Comparison of ENCODE assay signal across 9 mouse cellular contexts in the genomic region with DNA sequence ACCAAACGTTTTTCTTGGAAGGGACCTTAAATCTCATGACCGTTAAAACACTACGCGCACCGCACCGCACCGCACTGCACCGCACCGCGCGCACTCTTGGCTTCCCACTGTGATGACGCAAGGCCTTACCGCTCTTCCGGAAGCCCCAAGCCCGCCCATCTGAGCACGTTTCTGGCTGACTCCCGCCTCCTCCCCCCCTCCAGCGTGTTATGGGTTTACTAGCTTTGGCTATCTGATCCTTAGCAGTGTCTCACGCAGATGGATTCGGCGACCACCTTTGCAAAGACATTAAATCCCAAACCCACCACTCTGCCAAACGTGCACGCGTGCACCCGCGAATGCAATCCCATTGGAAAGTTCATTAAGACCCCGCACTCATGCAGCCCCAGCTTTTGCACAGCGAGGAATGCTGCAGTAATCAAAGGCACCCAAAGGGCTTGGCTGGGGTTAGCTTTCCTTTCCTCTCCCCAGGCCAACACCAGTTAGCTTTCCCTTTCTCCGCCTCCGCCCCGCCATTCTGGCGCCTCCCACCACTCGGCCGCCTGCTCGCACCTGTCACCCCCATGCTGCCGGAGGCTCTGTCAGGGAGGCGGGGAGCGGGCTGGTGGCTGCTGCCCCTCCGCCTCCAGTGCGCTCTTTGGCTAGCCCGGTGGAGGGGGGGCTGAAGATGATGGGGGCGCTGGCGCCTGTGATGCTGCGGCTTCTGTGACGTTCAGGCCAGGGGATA. TPM values are rescaled to one million over a fixed set of nuclear protein-coding genes. Genes with fewer than 3 reads are reported as not detected.
DNase-seq lines count a peak whose midpoint lies in the region; ATAC-seq and TF ChIP-seq lines count a peak whose summit lies in the region.
"Had no signal": no experiment of that assay in that cellular context is flagged by ENCODE, and none has a peak within 500 bp of the region (broad histone marks: within the 10 kb centered on the region; RNA-seq: fewer than 3 reads in every experiment).

Spata32 (minus strand) TSS at position 643 of the 727 bp plus-strand sequence.

- no peaks in the 10 kb centered on the region for H3K9me3 ChIP-seq in forebrain, embryonic 11.5 days (ENCODE audit: control insufficient read depth, low read length)
- H3K9me3 ChIP-seq in lung, embryonic 14.5 days (ENCODE audit: low read depth, low read length): no peaks in the 10 kb centered on the region
- no peaks in the 10 kb centered on the region; the same call in 1 of the 2 replicates for H3K9me3 ChIP-seq in neural tube, embryonic 14.5 days (ENCODE audit: control insufficient read depth, low read length)

- intact Hi-C loops in heart, postnatal 36 days (cut with DNase I): no loop called here

- H3K27ac ChIP-seq in brown adipose tissue, adult 24 weeks (replicated peaks; ENCODE audit: low read depth, low read length): no peak within 1 kb of the TSS
- no peak within 1 kb of the TSS for H3K27ac ChIP-seq in forebrain, embryonic 11.5 days (ENCODE audit: low read depth, low read length)
- H3K27ac ChIP-seq in lung, embryonic 14.5 days (ENCODE audit: low read depth): no peak within 1 kb of the TSS
- H3K27ac ChIP-seq in neural tube, embryonic 14.5 days (ENCODE audit: low read depth, low read length): peak within 1 kb of the TSS; percentile 72

- under 1% methylated on average over 45 of the region's 45 CpGs for WGBS in forebrain, embryonic 11.5 days
- WGBS in lung, embryonic 14.5 days: 1% methylated on average over 45 of the region's 45 CpGs
- under 1% methylated on average over 45 of the region's 45 CpGs for WGBS in neural tube, embryonic 14.5 days

- H3K36me3 ChIP-seq in forebrain, embryonic 11.5 days (ENCODE audit: control insufficient read depth, insufficient read depth, low read length): peaks cover 6% of the 10 kb centered on the region; the same call in 1 of the 2 replicates
- H3K36me3 ChIP-seq in lung, embryonic 14.5 days (ENCODE audit: insufficient read depth): peaks cover 21% of the 10 kb centered on the region; the same call in 1 of the 2 replicates
- peaks cover 7% of the 10 kb centered on the region for H3K36me3 ChIP-seq in neural tube, embryonic 14.5 days (ENCODE audit: control insufficient read depth, insufficient read depth, low read length)

- peak; percentile 75 to 81 for DNase-seq in CD8-positive naive resting alpha-beta T cell, adult 2 months (ENCODE audit: low read depth in 2 of 2, low spot score in 2 of 2)
- DNase-seq in forebrain, embryonic 11.5 days (ENCODE audit: low spot score): peak; percentile 80
- peak; percentile 49 to 51 for DNase-seq in heart, postnatal 36 days
- DNase-seq in layer of hippocampus, adult 8-10 months (ENCODE audit: low spot score in 2 of 2): peak; percentile 44 to 59
- peak; percentile 68 for DNase-seq in lung, embryonic 14.5 days
- DNase-seq in thymus, postnatal 10 days (ENCODE audit: low spot score in 2 of 2): peak; percentile 78

- H3K4me2 ChIP-seq in forebrain, embryonic 11.5 days (ENCODE audit: low read depth, low read length, severe bottlenecking): peak within 1 kb of the TSS; percentile 92
- H3K4me2 ChIP-seq in lung, embryonic 14.5 days: peak within 1 kb of the TSS; percentile 89
- peak within 1 kb of the TSS; percentile 89 for H3K4me2 ChIP-seq in neural tube, embryonic 14.5 days (ENCODE audit: low read depth, low read length)

- ATAC-seq in forebrain, embryonic 11.5 days (replicated peaks; ENCODE audit: low FRiP score): peak; percentile 79
- ATAC-seq in lung, embryonic 14.5 days (ENCODE audit: insufficient read depth): peak; percentile 83
- ATAC-seq in neural tube, embryonic 14.5 days (ENCODE audit: low read depth): peak; percentile 92

- H3K27me3 ChIP-seq in forebrain, embryonic 11.5 days (ENCODE audit: control insufficient read depth, insufficient read depth, low read length): no peaks in the 10 kb centered on the region
- H3K27me3 ChIP-seq in lung, embryonic 14.5 days (ENCODE audit: insufficient read depth, low read length): no peaks in the 10 kb centered on the region; the same call in 1 of the 2 replicates
- no peaks in the 10 kb centered on the region for H3K27me3 ChIP-seq in neural tube, embryonic 14.5 days (ENCODE audit: control insufficient read depth, insufficient read depth, low read length)

- peak within 1 kb of the TSS; percentile 58 for H3K9ac ChIP-seq in forebrain, embryonic 11.5 days (ENCODE audit: low read length)
- peak within 1 kb of the TSS; percentile 49 for H3K9ac ChIP-seq in lung, embryonic 14.5 days
- H3K9ac ChIP-seq in neural tube, embryonic 14.5 days (replicated peaks; ENCODE audit: low read depth, low read length): peak within 1 kb of the TSS; percentile 66

- peak within 1 kb of the TSS; percentile 63 for H3K4me3 ChIP-seq in brown adipose tissue, adult 24 weeks (ENCODE audit: insufficient read depth, low read depth, low read length)
- peak within 1 kb of the TSS; percentile 28 for H3K4me3 ChIP-seq in forebrain, embryonic 11.5 days (ENCODE audit: low read depth, low read length)
- H3K4me3 ChIP-seq in lung, embryonic 14.5 days (ENCODE audit: low read depth, low read length): peak within 1 kb of the TSS; percentile 43
- peak within 1 kb of the TSS; percentile 46 for H3K4me3 ChIP-seq in neural tube, embryonic 14.5 days (ENCODE audit: low read depth, low read length)

- H3K4me1 ChIP-seq in brown adipose tissue, adult 24 weeks (ENCODE audit: control insufficient read depth, insufficient read depth, insufficient read length, low read length): no peaks in the 10 kb centered on the region
- H3K4me1 ChIP-seq in forebrain, embryonic 11.5 days (replicated peaks; ENCODE audit: control insufficient read depth, insufficient read depth, low read length): 0 out of 2 replicates have a peak, but pooled peaks cover 2% of the 10 kb centered on the region
- H3K4me1 ChIP-seq in lung, embryonic 14.5 days (ENCODE audit: insufficient read depth): 0 out of 2 replicates have a peak, but pooled peaks cover 4% of the 10 kb centered on the region
- peaks cover 6% of the 10 kb centered on the region; the same call in 1 of the 2 replicates for H3K4me1 ChIP-seq in neural tube, embryonic 14.5 days (ENCODE audit: control insufficient read depth, insufficient read depth, low read length)

- no peak for TF ChIP-seq CTCF in lung, embryonic 14.5 days (IDR thresholded peaks at IDR 0.05; ENCODE audit: low read depth)

RNA-seq across cellular contexts. Expression of gene Spata32, which starts in this region (rescaled TPM):
- polyA plus RNA-seq in brown adipose tissue, adult 24 weeks (2012; ENCODE audit: insufficient read depth, insufficient read length, missing spikeins): not detected in 2 replicates
- polyA plus RNA-seq in forebrain, embryonic 11.5 days (2014; fragmentation: Nextera tagmentation; extraction: Ambion mirVana): not detected in 2 replicates
- total RNA-seq in heart, postnatal 36 days (2021): not detected
- 1 to 10 TPM; 1.4 to 3.0 (median 2.1) TPM for total RNA-seq in layer of hippocampus, adult 8-10 months (2022)
- not detected in 2 replicates for polyA plus RNA-seq in lung, embryonic 14.5 days (2014; fragmentation: Nextera tagmentation; extraction: Ambion mirVana)
- polyA plus RNA-seq in neural tube, embryonic 14.5 days (2014; fragmentation: Nextera tagmentation; extraction: Ambion mirVana): 0.32 and 0.92 TPM in 2 replicates
- total RNA-seq: adrenal gland, adult 18-20 months had no signal

Comparison
In these comparisons a context has a peak if more than half of its experiments do, and no peak if none do; other contexts are left out.
1. Peak in DNase-seq, ATAC-seq, H3K4me3 ChIP-seq, H3K9ac ChIP-seq and H3K4me2 ChIP-seq in forebrain, embryonic 11.5 days; RNA of the gene not detected or under 1 TPM.
2. Peak in DNase-seq in heart, postnatal 36 days; RNA of the gene not detected or under 1 TPM.
3. Peak in DNase-seq, ATAC-seq, H3K4me3 ChIP-seq, H3K9ac ChIP-seq and H3K4me2 ChIP-seq in lung, embryonic 14.5 days; RNA of the gene not detected or under 1 TPM.
4. Peak in ATAC-seq, H3K4me3 ChIP-seq, H3K27ac ChIP-seq, H3K9ac ChIP-seq and H3K4me2 ChIP-seq in neural tube, embryonic 14.5 days; RNA of the gene not detected or under 1 TPM.